Mouse (Mus musculus): ENCODE measurements around the gene Sox1.

Gene Sox1

DNA sequence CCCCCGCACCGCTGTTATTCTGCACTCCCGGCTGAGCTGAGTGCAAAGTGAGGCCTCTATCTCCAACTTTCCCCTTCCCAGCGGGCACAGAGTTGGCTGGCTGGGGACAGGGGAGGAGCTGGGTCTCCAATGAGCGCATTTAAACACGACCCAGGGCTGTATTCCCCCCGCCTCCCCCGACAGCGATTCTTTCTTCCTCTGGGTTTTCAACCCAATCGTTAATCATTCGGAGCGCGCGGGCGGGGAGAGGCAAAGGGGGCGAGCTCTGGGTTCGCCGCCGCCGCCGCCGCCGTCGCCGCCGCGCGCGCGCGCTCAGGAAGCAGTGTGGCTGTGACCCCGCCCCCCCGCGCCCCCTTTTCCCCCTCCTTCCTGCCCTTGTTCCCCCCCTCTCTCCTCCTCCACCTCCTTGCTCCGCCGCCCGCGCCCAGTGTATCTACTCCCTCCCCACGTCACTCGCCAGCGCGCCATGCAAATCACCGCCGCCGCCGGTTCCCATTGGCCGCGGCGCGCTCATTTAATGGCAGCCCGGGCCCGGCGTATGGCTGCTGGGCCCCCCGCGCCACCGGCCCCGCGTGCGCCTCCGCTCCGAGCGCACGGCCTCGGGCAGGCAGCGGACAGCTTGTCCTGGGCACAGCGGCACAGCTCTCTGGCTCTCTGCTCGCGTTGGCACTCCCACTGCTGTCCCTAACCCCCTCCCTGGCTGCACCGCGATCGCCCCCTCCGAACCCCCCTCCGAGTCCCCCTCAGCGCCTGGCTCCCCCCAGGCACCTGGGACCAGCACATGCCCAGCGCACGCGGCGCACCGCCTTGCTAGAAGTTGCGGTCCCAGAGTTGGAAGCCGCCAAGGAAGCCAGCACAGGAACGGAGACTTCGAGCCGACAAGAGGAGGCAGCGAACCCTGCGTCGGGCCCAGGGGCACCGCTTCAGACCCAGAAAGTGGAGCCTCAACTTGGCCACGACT lies at the start of gene Sox1:
Gene Sox1 (plus strand): TSS at position 225 of the 961 bp plus-strand sequence.
- DNase-seq, result peak; percentile 19 to 20

DNA sequence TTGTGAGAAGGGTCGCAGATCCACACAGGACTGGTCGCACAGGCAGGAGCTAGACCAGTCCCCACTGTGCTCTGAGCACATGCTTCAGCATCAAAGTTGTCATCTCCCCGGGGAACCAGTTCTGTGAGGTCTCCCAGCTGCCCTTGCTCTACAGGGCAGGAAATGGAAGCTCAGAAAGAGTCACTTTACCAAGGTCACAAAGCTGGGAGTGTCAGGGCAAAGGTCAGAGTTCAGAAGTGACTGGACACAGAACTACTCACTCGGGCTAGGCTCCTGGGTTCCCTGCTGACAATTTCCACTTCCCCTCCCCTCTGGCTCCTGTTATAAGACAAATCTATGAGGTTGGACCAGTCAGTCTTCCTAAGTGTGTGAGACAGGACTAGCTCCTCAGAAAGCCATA lies 49.2 kb upstream of the Sox1 start:
- no peak for DNase-seq

DNA sequence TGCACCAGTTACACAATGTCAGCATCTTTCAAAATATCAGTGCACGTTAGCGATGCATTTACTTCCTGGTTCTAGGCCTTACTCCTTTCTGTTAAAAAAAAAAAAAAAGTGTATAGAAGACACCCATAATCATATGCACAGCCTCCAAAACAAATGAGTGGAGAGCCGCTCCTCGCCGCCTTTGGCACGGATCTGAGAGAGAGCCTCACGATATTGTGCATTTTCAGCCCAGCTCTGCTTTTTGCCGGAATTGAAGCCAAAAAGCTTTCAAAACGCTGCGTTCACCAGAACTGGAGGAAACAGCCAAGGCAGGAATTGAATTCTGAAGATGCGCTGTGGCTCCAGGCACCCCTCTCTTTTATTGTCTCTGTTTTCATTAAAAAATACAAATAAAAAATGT lies 48.2 kb upstream of the Sox1 start:
- no peak for DNase-seq

DNA sequence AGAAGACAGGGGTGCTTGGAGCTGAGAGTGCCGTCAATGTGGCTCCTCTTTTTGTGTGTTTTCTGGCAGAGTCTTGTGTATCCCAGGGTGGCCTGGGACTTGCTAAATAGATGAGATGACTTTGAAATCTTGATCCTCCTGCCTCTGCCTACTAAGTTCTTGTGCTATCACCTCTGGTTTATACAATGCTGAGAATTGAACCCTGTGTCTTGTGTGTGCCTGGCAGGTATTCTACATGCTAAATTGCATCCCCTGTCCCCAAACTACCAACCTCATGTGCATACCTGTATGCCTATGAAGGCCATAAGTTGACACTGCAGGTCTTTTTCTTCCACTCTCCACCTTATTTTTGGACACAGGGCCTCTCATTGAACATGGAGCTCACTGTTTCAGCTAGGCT lies 46.8 kb upstream of the Sox1 start:
- DNase-seq, result no peak

DNA sequence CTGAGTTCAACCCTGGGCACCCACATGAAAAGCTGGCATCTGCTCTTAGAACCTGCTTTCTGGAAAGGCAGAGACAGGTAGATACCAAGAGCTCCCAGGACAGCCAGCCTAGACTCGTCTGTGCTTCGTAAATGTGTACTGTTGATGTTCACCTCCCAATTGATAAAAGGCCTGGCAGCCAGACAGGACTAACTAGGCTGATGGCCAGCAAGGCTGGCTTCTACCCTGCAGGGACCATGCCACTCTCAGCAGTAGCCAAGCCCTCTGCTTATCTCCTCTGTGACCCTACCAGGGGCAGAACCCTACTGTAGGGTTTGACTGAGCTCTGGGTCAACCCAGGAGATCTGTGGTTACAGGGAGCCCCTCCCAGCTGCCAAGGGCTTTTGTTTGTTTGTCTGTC lies 45.5 kb upstream of the Sox1 start:
- DNase-seq, result no peak

DNA sequence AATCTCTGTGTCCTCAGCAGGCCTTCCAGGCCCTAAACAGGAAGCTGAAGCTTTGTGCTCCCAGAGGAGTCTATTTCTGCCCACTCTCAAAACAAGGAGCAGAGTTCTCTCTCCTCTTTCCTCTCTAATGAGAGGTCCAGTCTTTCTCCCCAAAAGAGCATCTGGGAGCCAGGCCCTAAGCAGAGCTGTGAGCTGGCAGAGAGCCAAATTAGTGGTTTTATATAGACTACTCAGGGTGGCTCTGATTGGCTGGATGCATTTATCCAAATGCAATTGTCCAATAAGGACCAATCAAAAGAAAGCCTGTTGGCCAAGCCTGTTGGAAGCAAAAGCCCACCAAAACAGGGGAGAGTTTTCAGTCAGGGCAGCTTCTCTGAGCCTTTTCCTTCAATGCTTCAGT lies 44.0 kb upstream of the Sox1 start:
- DNase-seq, result no peak

DNA sequence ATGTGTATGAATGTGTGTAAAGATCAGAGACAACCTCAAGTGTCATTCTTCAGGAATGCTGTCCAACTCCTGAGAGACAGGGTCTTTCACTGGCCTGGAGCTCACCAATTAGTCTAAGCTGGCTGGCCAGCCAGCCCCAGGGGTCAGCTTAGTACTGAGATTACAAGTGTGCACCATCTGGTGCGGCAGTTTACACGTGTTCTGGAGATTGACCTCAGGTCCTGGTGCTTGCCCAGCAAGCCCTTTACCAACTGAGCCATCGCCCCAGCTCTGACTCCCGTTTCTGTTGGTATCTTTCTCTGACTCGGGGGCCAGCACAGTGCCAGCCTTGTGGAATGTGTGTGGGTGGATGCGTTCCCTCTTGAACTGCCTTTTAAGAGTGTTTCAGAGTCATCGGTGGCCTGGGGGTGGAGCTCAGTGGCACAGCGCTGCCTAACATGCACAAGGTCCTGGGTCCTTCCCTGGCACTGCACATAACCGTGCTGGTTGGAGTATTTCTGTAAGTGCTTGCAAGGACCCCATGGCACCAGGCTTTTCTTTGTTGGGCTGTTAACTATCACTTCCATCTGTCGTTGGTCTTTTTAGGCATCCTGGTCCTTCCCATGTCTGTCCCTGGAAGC lies 40.6 kb upstream of the Sox1 start:
- DNase-seq, result no peak

DNA sequence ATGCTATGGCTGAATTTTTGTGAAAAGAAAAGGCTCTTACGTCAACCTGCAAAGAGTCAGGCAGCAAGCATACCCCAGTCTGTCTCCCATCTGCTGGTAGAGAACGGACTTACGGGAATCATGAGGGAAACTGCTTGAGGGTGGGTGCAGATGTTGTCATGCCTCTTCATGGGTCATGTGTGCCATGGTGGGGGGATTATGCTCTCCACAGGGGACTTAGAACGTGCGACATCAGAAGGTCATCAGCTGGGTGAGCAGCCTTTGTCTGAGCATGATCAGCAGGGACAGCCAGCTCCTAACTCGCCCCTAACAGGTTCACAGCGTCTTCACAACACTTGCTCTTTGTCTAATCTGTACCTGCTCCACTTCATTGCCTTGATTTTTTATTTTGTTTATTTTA lies 26.9 kb upstream of the Sox1 start:
- DNase-seq, result no peak

DNA sequence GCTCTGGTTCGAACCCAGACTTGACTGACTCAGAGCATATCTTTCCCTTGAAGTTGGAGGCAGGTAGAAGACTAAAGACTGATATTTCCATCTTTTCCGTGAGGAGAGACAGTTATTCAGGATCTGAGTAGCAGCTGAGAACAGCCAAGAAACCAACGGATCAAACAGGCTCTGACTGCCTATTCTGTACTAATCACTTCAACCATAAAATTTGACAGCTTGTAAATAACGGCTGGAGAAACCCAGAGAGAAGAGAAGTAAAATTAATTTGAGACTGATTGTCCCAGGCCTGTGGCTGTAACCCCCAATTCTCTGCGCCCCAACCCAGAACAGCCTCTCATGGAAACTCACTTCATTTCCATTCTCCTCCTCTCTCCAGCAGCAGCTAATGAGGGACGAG lies 26.2 kb upstream of the Sox1 start:
- DNase-seq, result no peak

DNA sequence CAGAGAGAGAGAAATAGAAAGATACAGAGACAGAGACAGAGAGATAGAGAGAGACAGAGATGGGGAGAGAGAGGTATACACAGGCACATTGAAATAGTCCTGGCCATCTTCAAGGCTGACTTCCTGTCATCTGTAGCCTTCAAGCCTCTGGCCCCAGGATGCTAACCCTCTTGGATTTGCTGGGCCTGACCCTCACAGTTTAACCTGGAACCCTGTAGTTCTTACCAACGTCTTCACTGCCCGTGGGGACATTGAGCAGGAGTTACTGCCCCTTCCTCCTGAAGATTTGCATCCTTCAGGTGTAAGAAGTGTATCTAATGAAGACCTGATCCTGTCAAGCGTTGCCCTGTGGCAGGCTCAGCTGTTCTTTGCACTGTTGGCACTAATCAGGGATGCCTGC lies 14.0 kb upstream of the Sox1 start:
- no peak for DNase-seq

DNA sequence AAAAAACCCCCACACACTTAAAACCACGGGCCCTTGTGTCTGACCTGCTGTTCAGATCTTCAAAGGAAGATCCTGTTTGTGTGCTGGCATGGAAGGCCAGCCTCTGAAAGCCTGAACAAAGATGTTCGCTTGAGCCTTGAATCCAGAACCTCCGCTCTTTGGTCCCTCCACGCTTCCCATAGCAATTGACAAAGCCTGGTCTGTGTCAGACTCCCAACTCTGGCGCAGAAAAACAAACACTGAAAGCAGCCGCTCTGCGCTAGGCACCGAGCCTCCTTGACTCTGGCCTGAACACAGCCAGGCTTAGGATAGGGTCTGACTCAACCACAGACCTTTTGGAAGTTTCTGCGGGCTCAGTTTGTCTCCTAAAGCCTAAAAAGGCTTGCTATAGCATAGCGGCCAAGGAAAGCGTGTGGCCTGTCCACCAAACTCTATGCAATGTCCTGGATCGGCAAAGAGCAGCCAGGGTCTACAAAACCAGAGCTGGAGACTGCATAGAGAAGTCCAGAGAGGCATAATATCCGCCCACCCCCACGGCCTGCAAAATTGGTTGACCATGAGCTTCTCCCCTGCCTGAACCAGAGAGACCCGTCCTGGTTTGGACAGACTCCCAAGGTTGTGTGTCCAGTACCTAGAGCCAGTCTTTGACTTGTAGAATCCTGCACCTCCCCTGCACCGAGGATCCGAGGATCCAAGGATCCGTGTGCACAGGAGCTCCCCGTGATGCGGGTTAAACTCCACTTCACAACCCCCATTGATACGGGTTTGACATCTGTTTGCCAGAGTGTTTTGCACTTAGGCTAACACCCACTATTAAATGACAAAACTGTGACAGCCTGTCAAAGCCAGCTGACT lies 12.2 kb upstream of the Sox1 start:
- DNase-seq, result no peak

DNA sequence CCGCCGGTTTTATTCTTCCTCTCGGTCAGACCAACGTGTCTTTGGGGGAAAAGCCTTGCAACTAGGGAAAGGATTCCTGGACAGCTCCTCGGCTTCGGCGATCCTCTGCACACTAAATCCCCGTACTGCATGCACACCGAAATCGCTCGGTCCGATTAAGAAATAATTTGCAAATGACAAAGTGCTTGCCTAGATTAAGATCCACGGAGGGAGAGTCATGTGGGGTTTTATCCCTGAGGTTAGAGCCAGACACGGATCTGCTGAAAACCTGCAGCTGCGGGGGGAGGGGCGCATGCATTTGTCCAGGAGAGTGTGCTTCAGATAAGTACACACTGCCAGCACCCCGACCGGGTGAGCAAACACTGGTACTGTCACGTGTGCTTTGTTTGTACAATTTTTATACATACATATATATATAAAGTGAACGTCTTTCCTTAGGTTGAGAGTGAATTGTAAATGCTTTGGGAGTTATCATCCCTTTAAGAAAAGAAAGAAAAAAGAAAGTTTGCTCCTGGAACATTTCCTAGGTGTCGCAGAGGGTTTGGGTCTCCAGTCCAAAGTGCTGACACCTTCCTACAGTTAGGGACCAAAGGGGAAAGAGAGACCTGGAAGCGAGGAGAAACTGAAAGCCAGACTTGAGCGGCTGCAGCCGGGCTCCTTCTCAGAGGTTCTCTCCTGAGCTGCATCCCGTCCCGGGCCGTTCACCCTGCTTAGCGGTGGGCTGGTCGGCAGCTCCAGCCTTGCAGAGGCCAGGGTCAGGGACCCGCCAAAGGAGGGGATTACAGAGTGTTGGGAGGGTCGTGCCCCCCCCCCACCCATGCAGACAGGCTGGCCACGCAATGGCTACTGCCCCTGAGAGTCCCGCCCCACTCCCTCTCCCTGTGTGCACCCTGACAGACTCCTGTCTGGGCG lies 10.9 kb upstream of the Sox1 start:
- no peak for DNase-seq

DNA sequence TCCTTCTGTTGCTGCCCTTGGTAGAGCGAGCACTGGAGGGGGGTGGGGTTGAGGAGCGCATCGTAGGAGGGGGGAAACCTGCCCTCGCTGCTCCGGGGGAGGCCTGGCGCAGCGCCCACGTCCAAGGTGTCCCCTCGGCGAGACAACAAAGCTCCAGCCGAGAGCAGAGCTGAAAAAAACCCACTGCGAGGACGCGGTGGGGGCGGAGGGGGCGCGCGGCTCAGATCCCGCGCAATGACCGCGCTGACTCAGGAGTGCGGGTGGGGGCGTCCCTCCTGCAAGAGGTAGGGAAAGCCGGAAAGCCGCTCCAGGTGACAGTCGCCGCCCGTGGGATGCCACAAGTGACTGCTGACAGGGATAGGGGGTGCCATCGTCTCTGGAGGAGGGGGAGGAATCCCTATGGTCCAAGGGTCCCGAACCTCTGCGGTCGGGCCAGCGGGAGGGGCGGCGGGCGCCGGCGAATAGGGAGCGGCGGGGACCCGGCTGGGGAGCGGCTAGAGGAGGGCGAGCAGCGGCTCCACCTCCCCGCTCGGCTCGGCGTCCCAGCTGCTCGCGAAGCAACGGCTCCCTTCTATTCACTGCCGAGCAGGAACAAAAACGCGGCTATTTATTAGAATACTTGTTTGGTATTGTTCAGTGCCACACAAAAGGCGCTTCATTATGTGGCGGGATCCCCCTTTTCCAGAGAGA lies 10.0 kb upstream of the Sox1 start:
- DNase-seq, result no peak

DNA sequence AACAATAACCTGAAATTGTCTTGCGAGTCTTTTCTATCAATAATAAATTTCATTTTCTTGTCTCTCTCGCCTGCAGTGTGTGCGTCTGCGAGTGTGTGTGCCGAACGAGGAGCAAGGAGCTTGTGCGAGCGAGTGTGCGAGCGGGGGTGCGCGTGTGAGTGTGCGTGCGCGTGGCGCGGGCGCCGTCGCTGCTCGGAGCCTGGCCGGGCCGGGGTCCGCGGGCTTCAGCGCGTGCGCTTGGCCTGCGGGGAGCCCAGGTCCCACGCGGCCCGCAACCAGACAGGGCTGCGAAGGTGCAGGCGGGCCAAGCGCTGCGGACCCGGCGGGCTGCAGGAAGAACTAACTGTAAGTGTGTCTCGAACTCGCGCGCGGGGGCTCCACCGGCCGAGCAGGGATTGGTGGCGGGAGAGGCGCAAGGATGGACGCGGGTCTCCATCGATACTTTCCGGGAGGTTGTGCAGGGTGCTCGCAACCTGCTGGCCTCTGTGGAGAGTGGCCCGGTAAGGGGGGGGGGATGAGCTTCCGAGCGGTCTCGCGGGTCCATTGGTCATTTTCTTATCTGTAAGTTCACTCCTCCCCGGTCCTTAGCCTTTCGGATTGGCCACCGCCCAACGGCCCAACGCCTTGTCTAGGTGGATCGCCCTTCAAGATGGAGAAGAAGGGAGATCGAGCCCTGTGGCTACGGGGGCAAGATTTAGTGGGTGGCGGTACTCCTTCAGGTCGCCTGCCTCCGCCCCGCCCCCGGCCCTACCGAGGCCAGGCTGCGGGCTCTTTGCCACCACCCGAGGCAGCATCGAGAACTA lies 9.2 kb upstream of the Sox1 start:
- DNase-seq, result no peak

DNA sequence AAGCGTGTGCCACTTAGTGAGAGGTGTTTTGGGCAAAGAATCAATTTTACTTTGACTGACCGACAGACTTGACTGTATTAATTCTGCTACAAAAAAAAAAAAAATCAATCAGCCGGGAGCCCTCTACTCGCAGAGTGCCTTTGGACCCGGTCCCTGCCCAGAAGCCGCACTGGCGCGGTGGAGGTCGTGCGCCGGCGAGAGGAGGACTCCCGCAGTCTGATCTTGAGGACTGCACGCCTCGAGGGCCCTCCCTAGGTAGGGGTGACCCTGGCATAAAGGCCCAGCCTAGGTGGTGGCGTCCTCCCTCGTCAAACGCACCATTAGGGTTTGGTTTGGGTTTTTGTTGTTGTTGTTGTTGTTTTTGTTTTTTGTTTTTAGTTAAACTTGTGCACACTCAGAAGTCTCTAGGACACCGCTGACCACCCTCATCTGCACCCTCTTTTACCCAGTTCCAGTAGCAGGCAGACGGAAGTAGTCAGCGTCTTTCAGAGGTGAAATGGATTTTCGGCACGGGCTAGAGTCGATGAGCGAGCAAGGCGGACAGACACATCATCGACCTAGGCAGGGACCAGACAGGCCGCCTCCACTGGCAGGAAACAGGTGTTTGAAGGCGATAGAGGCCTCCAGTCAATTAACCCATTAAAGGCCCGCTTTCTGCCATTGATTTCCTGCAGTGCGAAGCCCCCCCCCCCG lies 8.4 kb upstream of the Sox1 start:
- no peak for DNase-seq

DNA sequence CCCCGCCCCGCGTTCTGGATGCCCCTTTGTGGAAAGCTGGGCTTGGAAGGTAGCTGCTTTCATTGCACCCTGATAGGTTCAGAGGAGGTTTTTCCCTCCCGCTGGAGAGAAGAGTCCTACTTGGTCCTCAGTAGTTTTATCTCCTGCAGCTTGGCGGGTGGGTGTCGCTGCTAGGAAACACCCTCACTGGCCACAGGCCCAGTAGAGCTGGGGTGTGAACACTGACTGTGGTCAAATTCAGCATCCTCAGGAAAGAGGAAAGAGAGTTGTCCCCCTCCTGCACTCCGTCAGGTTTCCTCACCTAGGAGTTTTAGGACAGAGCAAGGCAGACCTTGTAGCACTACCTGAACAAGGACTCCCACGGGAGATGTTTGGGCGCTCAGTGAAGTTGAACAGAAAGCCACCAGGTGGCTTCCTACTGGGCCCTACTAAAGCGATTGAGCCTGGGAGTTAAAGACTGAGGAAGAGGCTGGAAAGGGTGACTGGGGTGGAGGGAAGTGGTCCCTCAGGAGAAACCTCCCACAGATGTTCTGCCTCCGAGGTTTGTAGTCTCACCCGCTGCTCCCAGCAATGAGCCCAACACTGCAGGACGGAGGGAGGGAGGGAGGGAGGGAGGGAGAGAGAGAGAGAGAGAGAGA lies 7.8 kb upstream of the Sox1 start:
- DNase-seq, result no peak

DNA sequence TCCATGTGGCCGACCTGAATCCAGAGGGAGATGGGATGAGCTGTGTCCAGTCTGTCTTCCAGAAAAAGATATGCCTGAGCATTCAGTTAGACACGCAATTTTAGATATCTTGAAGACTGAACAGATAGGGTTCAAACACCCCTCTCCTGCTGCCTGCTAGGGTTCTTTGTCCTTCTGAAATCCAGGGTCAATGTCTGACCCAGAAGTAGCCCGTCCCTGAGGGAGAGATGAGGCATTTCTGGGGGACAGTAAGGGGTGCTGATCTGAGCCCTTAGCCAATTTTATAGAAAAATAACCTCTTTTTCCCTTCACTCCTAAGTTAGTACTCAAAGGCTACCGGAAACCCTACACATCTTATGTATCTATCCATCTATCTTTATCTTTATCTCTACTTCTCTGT lies 7.2 kb upstream of the Sox1 start:
- no peak for DNase-seq

DNA sequence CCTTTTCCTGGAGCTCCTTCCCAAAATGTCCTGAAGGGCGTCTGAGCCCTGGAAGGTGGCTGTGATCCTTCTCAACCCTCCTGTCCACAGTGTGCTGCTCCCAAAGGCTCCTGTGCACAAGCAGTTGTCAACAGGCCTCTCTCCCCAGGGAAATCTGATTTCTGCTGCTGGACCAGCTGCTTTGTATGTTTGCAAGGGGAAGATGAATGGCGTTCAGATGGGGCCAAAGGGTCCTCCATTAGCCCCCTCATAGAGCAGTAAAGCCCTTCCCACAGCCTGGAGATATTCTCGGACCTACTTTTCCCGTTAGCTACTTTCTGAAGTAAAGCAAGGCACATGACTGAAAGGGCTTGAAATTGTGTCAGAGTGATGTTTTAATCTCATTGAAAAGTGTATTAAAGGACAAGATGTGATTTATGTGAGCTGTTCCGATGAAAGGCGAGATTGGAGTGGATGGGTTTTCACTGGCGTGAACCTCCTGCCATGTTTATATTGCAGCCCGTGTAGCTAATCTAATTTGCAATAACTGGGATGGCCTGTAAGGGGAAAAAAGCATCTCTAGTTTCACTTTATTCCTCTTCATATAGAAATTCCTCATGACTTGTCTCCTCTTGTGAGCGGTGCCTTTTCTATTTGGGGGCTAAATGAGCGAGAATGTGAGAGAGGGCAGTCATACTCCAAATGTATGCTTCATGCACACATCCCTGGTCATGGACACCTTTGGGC lies 6.5 kb upstream of the Sox1 start:
- DNase-seq, result no peak

DNA sequence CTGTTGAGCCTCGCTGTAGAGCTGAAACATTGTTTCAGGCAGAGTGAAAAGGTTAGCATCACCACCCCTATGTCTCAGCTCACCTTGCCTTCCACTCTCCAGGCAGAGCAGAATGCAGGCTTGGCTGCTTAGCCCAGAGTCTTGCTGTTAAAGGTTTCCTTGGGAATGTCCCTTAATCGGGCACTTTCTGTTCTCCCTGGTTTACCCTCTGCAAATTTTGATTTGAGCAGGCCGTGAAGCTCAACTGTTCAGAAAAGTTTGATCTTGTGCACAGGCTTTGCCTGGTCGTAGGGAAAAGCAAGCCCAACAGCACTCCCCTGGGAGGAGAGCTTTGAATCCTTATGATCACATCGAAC lies 6.0 kb upstream of the Sox1 start:
- no peak for DNase-seq

Data from B cell, adult 2 months (primary cell).